Mouse (Mus musculus) embryonic facial prominence, embryonic 10.5 days (tissue): ENCODE data around the gene Unc93a2. TPM values are rescaled to one million over a fixed set of nuclear protein-coding genes. Genes with fewer than 3 reads are reported as not detected.
"Not testable (repeated sequence)": the region's sequence is repeated elsewhere in the genome, so short reads cannot be mapped to it uniquely, and the experiment has no call there.

Experiments
- DNase-seq: peaks from one replicate; pipeline ENCODE4 v3.0.0-alpha.2; 2017; ENCODE audit warnings: low spot score
- H3K27ac ChIP-seq: fragments of 300-500 bp; sonication (generic); replicated peaks from 2 replicates; pipeline ENCODE4 v1.5.1; 2016; ENCODE audit warnings: mild to moderate bottlenecking
- H3K27me3 ChIP-seq: fragments of 300-500 bp; sonication (generic); replicated peaks from 2 replicates; pipeline ENCODE4 v1.6.1; 2016; ENCODE audit warnings: low read depth, mild to moderate bottlenecking; ENCODE audit not compliant: poor library complexity, severe bottlenecking
- H3K36me3 ChIP-seq: fragments of 300-500 bp; sonication (generic); replicated peaks from 2 replicates; pipeline ENCODE4 v1.6.1; 2016; ENCODE audit warnings: mild to moderate bottlenecking, moderate library complexity
- H3K4me1 ChIP-seq: fragments of 300-500 bp; sonication (generic); 2 replicates; pipeline ENCODE4 v1.6.1; 2016
- H3K4me3 ChIP-seq: fragments of 300-500 bp; sonication (generic); 2 replicates; pipeline ENCODE4 v1.5.1; 2016; ENCODE audit warnings: mild to moderate bottlenecking, moderate library complexity
- H3K9me3 ChIP-seq: fragments of 300-500 bp; sonication (generic); 2 replicates; pipeline ENCODE4 v1.6.1; 2016; ENCODE audit warnings: mild to moderate bottlenecking
- whole genome bisulfite sequencing: fragments of 180-500 bp; shearing (Covaris S2); methylation state at CpG from one replicate; pipeline ENCODE4 v1.1.7; 2016; 5-methylcytosine and 5-hydroxymethylcytosine counted together
- polyA plus RNA-seq: library from polyadenylated mRNA; unstranded; fragments of >200 nt; fragmentation: Nextera tagmentation; extraction: Ambion mirVana; gene quantifications from 2 replicates; pipeline ENCODE4 v1.2.1, GENCODE M21; 2016

The Unc93a2 gene
- polyA plus RNA-seq, 1 experiment from 2014 or later, result not detected

GRCm38 (mm10) chr17:7360749-7361465, 24.4 kb downstream of the Unc93a2 start:
- WGBS, result 87% methylated on average over 9 of the region's 9 CpGs
- H3K4me1 ChIP-seq, DNase-seq: not testable (repeated sequence)

GRCm38 (mm10) chr17:7359806-7360205, 25.5 kb downstream of the Unc93a2 start:
- not testable (repeated sequence) for H3K36me3 ChIP-seq, DNase-seq
- 75% methylated on average over 4 of the region's 4 CpGs for WGBS

More at GRCm38 (mm10) chr17:7360749-7361465, 24.4 kb downstream of the Unc93a2 start:
- H3K27ac ChIP-seq, H3K4me3 ChIP-seq, H3K36me3 ChIP-seq, H3K9me3 ChIP-seq, H3K27me3 ChIP-seq: not testable (repeated sequence)

GRCm38 (mm10) chr17:7352596-7352995, 32.7 kb downstream of the Unc93a2 start, which contains the start of gene Ttll2:
Gene Ttll2, minus strand, starts transcription at chr17:7352696.
- H3K36me3 ChIP-seq, DNase-seq, H3K4me1 ChIP-seq, H3K4me3 ChIP-seq, H3K27ac ChIP-seq, H3K27me3 ChIP-seq, H3K9me3 ChIP-seq: not testable (repeated sequence)
- 95% methylated on average over 1 of the region's 1 CpGs for WGBS

More at GRCm38 (mm10) chr17:7359806-7360205, 25.5 kb downstream of the Unc93a2 start:
- not testable (repeated sequence) for H3K9me3 ChIP-seq, H3K4me1 ChIP-seq, H3K4me3 ChIP-seq, H3K27ac ChIP-seq, H3K27me3 ChIP-seq

- DNase-seq, H3K4me3 ChIP-seq, H3K27me3 ChIP-seq, H3K36me3 ChIP-seq, H3K27ac ChIP-seq, H3K9me3 ChIP-seq, H3K4me1 ChIP-seq: not testable (repeated sequence)
- 72% methylated on average over 2 of the region's 3 CpGs for WGBS
These were observed 36.5 kb downstream of the Unc93a2 start for GRCm38 (mm10) chr17:7348765-7349164.

GRCm38 (mm10) chr17:7337381-7337780, 47.9 kb downstream of the Unc93a2 start:
- not testable (repeated sequence) for H3K36me3 ChIP-seq, H3K4me1 ChIP-seq, H3K27ac ChIP-seq, H3K9me3 ChIP-seq, H3K4me3 ChIP-seq, DNase-seq, H3K27me3 ChIP-seq
- 72% methylated on average over 9 of the region's 9 CpGs for WGBS

- not testable (repeated sequence) for H3K4me1 ChIP-seq, DNase-seq, H3K27me3 ChIP-seq, H3K9me3 ChIP-seq, H3K4me3 ChIP-seq, H3K27ac ChIP-seq, H3K36me3 ChIP-seq
- 88% methylated on average over 4 of the region's 5 CpGs for WGBS
These were observed 52.5 kb downstream of the Unc93a2 start for GRCm38 (mm10) chr17:7332745-7333144.

GRCm38 (mm10) chr17:7326415-7326814, 58.8 kb downstream of the Unc93a2 start:
- H3K36me3 ChIP-seq, H3K4me1 ChIP-seq, H3K9me3 ChIP-seq, H3K4me3 ChIP-seq, H3K27ac ChIP-seq, H3K27me3 ChIP-seq, DNase-seq: not testable (repeated sequence)
- WGBS, result 71% methylated on average over 5 of the region's 8 CpGs

GRCm38 (mm10) chr17:7324346-7324745, 60.9 kb downstream of the Unc93a2 start, which contains the start of gene Tcp10a:
Gene Tcp10a, plus strand, starts transcription at chr17:7324646.
- WGBS, result 94% methylated on average over 5 of the region's 5 CpGs
- not testable (repeated sequence) for H3K27me3 ChIP-seq, H3K9me3 ChIP-seq, H3K27ac ChIP-seq, H3K4me3 ChIP-seq, H3K4me1 ChIP-seq, DNase-seq, H3K36me3 ChIP-seq

GRCm38 (mm10) chr17:7319789-7320188, 65.5 kb downstream of the Unc93a2 start:
- not testable (repeated sequence) for H3K36me3 ChIP-seq, H3K9me3 ChIP-seq, H3K4me3 ChIP-seq, H3K4me1 ChIP-seq, DNase-seq, H3K27ac ChIP-seq, H3K27me3 ChIP-seq
- 86% methylated on average over 6 of the region's 6 CpGs for WGBS

- DNase-seq, H3K27me3 ChIP-seq, H3K27ac ChIP-seq, H3K36me3 ChIP-seq, H3K4me1 ChIP-seq, H3K4me3 ChIP-seq, H3K9me3 ChIP-seq: not testable (repeated sequence)
- WGBS, result 86% methylated on average over 8 of the region's 8 CpGs
These were observed 69.4 kb downstream of the Unc93a2 start for GRCm38 (mm10) chr17:7315693-7316382.

Other genes with a start within 250 kb of the Unc93a2 start
- 27.2 and 27.7 TPM in 2 replicates for gene Rps6ka2, start 215.3 kb downstream of the Unc93a2 start, polyA plus RNA-seq
- not detected in 2 replicates for gene Tcp10a, start 60.8 kb downstream of the Unc93a2 start, polyA plus RNA-seq
- not detected in 2 replicates for gene Ttll2, start 32.8 kb downstream of the Unc93a2 start, polyA plus RNA-seq
- not detected in 2 replicates for gene Gm49630, start 13.5 kb downstream of the Unc93a2 start, polyA plus RNA-seq